Mouse (Mus musculus): ENCODE results near the gene Cmtm1. TPM values are rescaled to one million over a fixed set of nuclear protein-coding genes. Genes with fewer than 3 reads are reported as not detected.
A peak's percentile ranks its signal among the peaks of the same experiment; 100 is the strongest.
"Not testable (repeated sequence)": the region's sequence is repeated elsewhere in the genome, so short reads cannot be mapped to it uniquely, and the experiment has no call there.

The Cmtm1 gene
- polyA plus RNA-seq, 2 experiments = not detected

GRCm38 (mm10) chr8:104268368-104268767, 41.6 kb downstream of the Cmtm1 start:
- no peak for DNase-seq (ENCODE audit: low read depth in 3 of 3, low spot score in 3 of 3)
- Histone ChIP-seq H3K9ac (replicated peaks) (no peak overlapping the region), H3K27ac (no peak overlapping the region), H3K9me3 (ENCODE audit: control insufficient read depth, low read length) (no peaks in the 10 kb centered on the region), H3K4me1 (replicated peaks; ENCODE audit: control insufficient read depth in 2 of 2, insufficient read depth in 2 of 2, low read length in 1 of 2) (no peaks in the 10 kb centered on the region), H3K4me3 (ENCODE audit: insufficient read depth in 1 of 2, low read depth in 2 of 2, low read length in 2 of 2) (no peak overlapping the region), H3K4me2 (ENCODE audit: low read depth) (no peak overlapping the region), H3K36me3 (replicated peaks; ENCODE audit: control insufficient read depth, insufficient read depth, low read depth) (no peaks in the 10 kb centered on the region), H3K27me3 (ENCODE audit: control insufficient read depth, insufficient read depth, low read length) (no peaks in the 10 kb centered on the region)
- no peak for ATAC-seq (ENCODE audit: insufficient read depth)
- TF ChIP-seq EP300 (IDR thresholded peaks at IDR 0.05; ENCODE audit: low read depth) = no peak
- TF ChIP-seq CTCF (IDR thresholded peaks at IDR 0.05; ENCODE audit: low read depth) = no peak

GRCm38 (mm10) chr8:104264271-104264935, 45.5 kb downstream of the Cmtm1 start:
- DNase-seq (ENCODE audit: low read depth in 3 of 3, low spot score in 3 of 3) = not testable (repeated sequence)
- 87% methylated on average over 22 of the region's 22 CpGs for WGBS (ENCODE audit: insufficient replicate concordance)

GRCm38 (mm10) chr8:104261802-104262201, 48.1 kb downstream of the Cmtm1 start:
- H3K4me3 ChIP-seq (ENCODE audit: insufficient read depth in 1 of 2, low read depth in 2 of 2, low read length in 2 of 2); ATAC-seq (ENCODE audit: insufficient read depth); DNase-seq (ENCODE audit: low read depth in 3 of 3, low spot score in 3 of 3); H3K36me3 ChIP-seq (replicated peaks; ENCODE audit: control insufficient read depth, insufficient read depth, low read depth); H3K27ac ChIP-seq; H3K27me3 ChIP-seq (ENCODE audit: control insufficient read depth, insufficient read depth, low read length); H3K4me1 ChIP-seq (replicated peaks; ENCODE audit: control insufficient read depth in 2 of 2, insufficient read depth in 2 of 2, low read length in 1 of 2); H3K4me2 ChIP-seq (ENCODE audit: low read depth); H3K9ac ChIP-seq (replicated peaks); H3K9me3 ChIP-seq (ENCODE audit: control insufficient read depth, low read length): not testable (repeated sequence)
- 85% methylated on average over 5 of the region's 5 CpGs for WGBS (ENCODE audit: insufficient replicate concordance)

More at GRCm38 (mm10) chr8:104264271-104264935, 45.5 kb downstream of the Cmtm1 start:
- not testable (repeated sequence) for H3K36me3 ChIP-seq (replicated peaks; ENCODE audit: control insufficient read depth, insufficient read depth, low read depth); H3K27me3 ChIP-seq (ENCODE audit: control insufficient read depth, insufficient read depth, low read length); H3K27ac ChIP-seq; H3K9me3 ChIP-seq (ENCODE audit: control insufficient read depth, low read length); H3K9ac ChIP-seq (replicated peaks); H3K4me1 ChIP-seq (replicated peaks; ENCODE audit: control insufficient read depth in 2 of 2, insufficient read depth in 2 of 2, low read length in 1 of 2); H3K4me2 ChIP-seq (ENCODE audit: low read depth); H3K4me3 ChIP-seq (ENCODE audit: insufficient read depth in 1 of 2, low read depth in 2 of 2, low read length in 2 of 2); ATAC-seq (ENCODE audit: insufficient read depth)

- Histone ChIP-seq H3K4me1 (replicated peaks; ENCODE audit: control insufficient read depth in 2 of 2, insufficient read depth in 2 of 2, low read length in 1 of 2) (peaks cover 3 to 11% of the 10 kb centered on the region in 2 experiments; a peak in 3 of 4 replicates), H3K27ac (no peak overlapping the region), H3K36me3 (replicated peaks; ENCODE audit: control insufficient read depth, insufficient read depth, low read depth) (no peaks in the 10 kb centered on the region), H3K9ac (replicated peaks) (no peak overlapping the region), H3K4me2 (ENCODE audit: low read depth) (no peak overlapping the region), H3K27me3 (ENCODE audit: control insufficient read depth, insufficient read depth, low read length) (no peaks in the 10 kb centered on the region), H3K4me3 (ENCODE audit: insufficient read depth in 1 of 2, low read depth in 2 of 2, low read length in 2 of 2) (no peak overlapping the region), H3K9me3 (ENCODE audit: control insufficient read depth, low read length) (no peaks in the 10 kb centered on the region)
- DNase-seq (ENCODE audit: low read depth in 3 of 3, low spot score in 3 of 3) (no peak), ATAC-seq (ENCODE audit: insufficient read depth) (no peak)
- TF ChIP-seq CTCF (IDR thresholded peaks at IDR 0.05; ENCODE audit: low read depth) = peak; percentile 82
- TF ChIP-seq EP300 (IDR thresholded peaks at IDR 0.05; ENCODE audit: low read depth) = no peak
- 68% methylated on average over 3 of the region's 3 CpGs for WGBS (ENCODE audit: insufficient replicate concordance)
Observed at GRCm38 (mm10) chr8:104253016-104253415, 56.9 kb downstream of the Cmtm1 start.

GRCm38 (mm10) chr8:104251461-104251860, 58.5 kb downstream of the Cmtm1 start:
- DNase-seq (ENCODE audit: low read depth in 3 of 3, low spot score in 3 of 3) (no peak), ATAC-seq (ENCODE audit: insufficient read depth) (no peak)
- TF ChIP-seq EP300 (IDR thresholded peaks at IDR 0.05; ENCODE audit: low read depth) (no peak), CTCF (IDR thresholded peaks at IDR 0.05; ENCODE audit: low read depth) (no peak)
- H3K4me2 ChIP-seq (ENCODE audit: low read depth) = peak overlapping the region; percentile 84
- H3K9me3 ChIP-seq (ENCODE audit: control insufficient read depth, low read length) = no peaks in the 10 kb centered on the region
- under 1% methylated on average over 7 of the region's 7 CpGs for WGBS (ENCODE audit: insufficient replicate concordance)
- H3K4me3 ChIP-seq (ENCODE audit: insufficient read depth in 1 of 2, low read depth in 2 of 2, low read length in 2 of 2) = peak overlapping the region; percentile 68 to 99
- no peaks in the 10 kb centered on the region for H3K36me3 ChIP-seq (replicated peaks; ENCODE audit: control insufficient read depth, insufficient read depth, low read depth)
- H3K27ac ChIP-seq = no peak overlapping the region
- peaks cover 9 to 24% of the 10 kb centered on the region in 2 experiments for H3K4me1 ChIP-seq (replicated peaks; ENCODE audit: control insufficient read depth in 2 of 2, insufficient read depth in 2 of 2, low read length in 1 of 2)
- H3K27me3 ChIP-seq (ENCODE audit: control insufficient read depth, insufficient read depth, low read length) = no peaks in the 10 kb centered on the region
- H3K9ac ChIP-seq (replicated peaks) = peak overlapping the region; percentile 75; the same call in 1 of the 2 replicates

Measured in liver, embryonic 14.5 days (tissue).